Mouse (Mus musculus): ENCODE measurements at regions not wholly inside any gene's neighbourhood (a gene's known extent, or its start where the extent isn't known, plus 50 kb on each side); places are given as distances from the start of the nearest gene placed in this dataset.
A peak's percentile ranks its signal among the peaks of the same experiment; 100 is the strongest.

GRCm38 (mm10) chr1:77972301-77972717, 224.6 kb downstream of the Pax3 start:
- no peak overlapping the region for H3K9ac ChIP-seq (replicated peaks; ENCODE audit: low read length)
- TF ChIP-seq CTCF (IDR thresholded peaks at IDR 0.05; ENCODE audit: low read depth): peak; percentile 91
- DNase-seq (ENCODE audit: low spot score) (peak; percentile 84), ATAC-seq (peak; percentile 66)
- H3K4me1 ChIP-seq (ENCODE audit: insufficient read depth, low read length): no peaks in the 10 kb centered on the region
- H3K4me2 ChIP-seq (ENCODE audit: low read depth, low read length): peak overlapping the region; percentile 46
- no peaks in the 10 kb centered on the region for H3K9me3 ChIP-seq (ENCODE audit: low read length)
- no peaks in the 10 kb centered on the region for H3K36me3 ChIP-seq (ENCODE audit: insufficient read depth, low read length)
- 8% methylated on average over 9 of the region's 9 CpGs for WGBS
- H3K27me3 ChIP-seq (ENCODE audit: insufficient read depth, low read length): no peaks in the 10 kb centered on the region
- H3K27ac ChIP-seq: no peak overlapping the region
- H3K4me3 ChIP-seq (ENCODE audit: low read length): no peak overlapping the region

GRCm38 (mm10) chr1:77964656-77965335, 232.1 kb downstream of the Pax3 start:
- no peaks in the 10 kb centered on the region for H3K27me3 ChIP-seq (ENCODE audit: insufficient read depth, low read length)
- peak; percentile 74 for DNase-seq (ENCODE audit: low spot score)
- no peak for TF ChIP-seq CTCF (IDR thresholded peaks at IDR 0.05; ENCODE audit: low read depth)
- WGBS: 47% methylated on average over 3 of the region's 3 CpGs
- no peak overlapping the region for H3K27ac ChIP-seq
- H3K9me3 ChIP-seq (ENCODE audit: low read length): no peaks in the 10 kb centered on the region
- no peak overlapping the region for H3K9ac ChIP-seq (replicated peaks; ENCODE audit: low read length)
- no peaks in the 10 kb centered on the region for H3K4me1 ChIP-seq (ENCODE audit: insufficient read depth, low read length)
- no peak for ATAC-seq
- no peak overlapping the region for H3K4me3 ChIP-seq (ENCODE audit: low read length)
- H3K4me2 ChIP-seq (ENCODE audit: low read depth, low read length): no peak overlapping the region
- H3K36me3 ChIP-seq (ENCODE audit: insufficient read depth, low read length): no peaks in the 10 kb centered on the region

GRCm38 (mm10) chr1:77959309-77959708, 237.6 kb downstream of the Pax3 start:
- Histone ChIP-seq H3K36me3 (ENCODE audit: insufficient read depth, low read length) (no peaks in the 10 kb centered on the region), H3K4me1 (ENCODE audit: insufficient read depth, low read length) (no peaks in the 10 kb centered on the region), H3K4me3 (ENCODE audit: low read length) (no peak overlapping the region), H3K9ac (replicated peaks; ENCODE audit: low read length) (no peak overlapping the region), H3K9me3 (ENCODE audit: low read length) (no peaks in the 10 kb centered on the region), H3K27me3 (ENCODE audit: insufficient read depth, low read length) (no peaks in the 10 kb centered on the region), H3K27ac (no peak overlapping the region), H3K4me2 (ENCODE audit: low read depth, low read length) (no peak overlapping the region)
- no peak for TF ChIP-seq CTCF (IDR thresholded peaks at IDR 0.05; ENCODE audit: low read depth)
- 83% methylated on average over 1 of the region's 1 CpGs for WGBS
- ATAC-seq: no peak
- no peak for DNase-seq (ENCODE audit: low spot score)

- TF ChIP-seq CTCF (IDR thresholded peaks at IDR 0.05; ENCODE audit: low read depth): no peak
- no peak for ATAC-seq
Measured at GRCm38 (mm10) chr1:77957156-77957767, 239.7 kb downstream of the Pax3 start.

GRCm38 (mm10) chr1:77947894-77948293, 249.0 kb downstream of the Pax3 start:
- ATAC-seq (no peak), DNase-seq (ENCODE audit: low spot score) (no peak)
- Histone ChIP-seq H3K9me3 (ENCODE audit: low read length) (no peaks in the 10 kb centered on the region), H3K27me3 (ENCODE audit: insufficient read depth, low read length) (no peaks in the 10 kb centered on the region), H3K27ac (no peak overlapping the region), H3K4me3 (ENCODE audit: low read length) (no peak overlapping the region), H3K36me3 (ENCODE audit: insufficient read depth, low read length) (no peaks in the 10 kb centered on the region), H3K4me1 (ENCODE audit: insufficient read depth, low read length) (no peaks in the 10 kb centered on the region), H3K9ac (replicated peaks; ENCODE audit: low read length) (no peak overlapping the region), H3K4me2 (ENCODE audit: low read depth, low read length) (no peak overlapping the region)
- no peak for TF ChIP-seq CTCF (IDR thresholded peaks at IDR 0.05; ENCODE audit: low read depth)
- WGBS: 60% methylated on average over 2 of the region's 2 CpGs

More at GRCm38 (mm10) chr1:77957156-77957767, 239.7 kb downstream of the Pax3 start:
- Histone ChIP-seq H3K27ac (no peak overlapping the region), H3K36me3 (ENCODE audit: insufficient read depth, low read length) (no peaks in the 10 kb centered on the region), H3K4me1 (ENCODE audit: insufficient read depth, low read length) (no peaks in the 10 kb centered on the region), H3K4me2 (ENCODE audit: low read depth, low read length) (no peak overlapping the region), H3K4me3 (ENCODE audit: low read length) (no peak overlapping the region), H3K27me3 (ENCODE audit: insufficient read depth, low read length) (no peaks in the 10 kb centered on the region), H3K9me3 (ENCODE audit: low read length) (no peaks in the 10 kb centered on the region), H3K9ac (replicated peaks; ENCODE audit: low read length) (no peak overlapping the region)
- 73% methylated on average over 8 of the region's 8 CpGs for WGBS
- no peak for DNase-seq (ENCODE audit: low spot score)

GRCm38 (mm10) chr1:77944327-77944645, 252.6 kb downstream of the Pax3 start:
- no peaks in the 10 kb centered on the region for H3K4me1 ChIP-seq (ENCODE audit: insufficient read depth, low read length)
- H3K4me3 ChIP-seq (ENCODE audit: low read length): no peak overlapping the region
- WGBS: 58% methylated on average over 2 of the region's 2 CpGs
- no peak overlapping the region for H3K4me2 ChIP-seq (ENCODE audit: low read depth, low read length)
- H3K27ac ChIP-seq: no peak overlapping the region
- H3K9ac ChIP-seq (replicated peaks; ENCODE audit: low read length): no peak overlapping the region
- ATAC-seq (no peak), DNase-seq (ENCODE audit: low spot score) (no peak)
- H3K36me3 ChIP-seq (ENCODE audit: insufficient read depth, low read length): no peaks in the 10 kb centered on the region
- no peak for TF ChIP-seq CTCF (IDR thresholded peaks at IDR 0.05; ENCODE audit: low read depth)
- no peaks in the 10 kb centered on the region for H3K9me3 ChIP-seq (ENCODE audit: low read length)
- H3K27me3 ChIP-seq (ENCODE audit: insufficient read depth, low read length): no peaks in the 10 kb centered on the region

- no peak for TF ChIP-seq CTCF (IDR thresholded peaks at IDR 0.05; ENCODE audit: low read depth)
- WGBS: 51% methylated on average over 14 of the region's 14 CpGs
- H3K4me1 ChIP-seq (ENCODE audit: insufficient read depth, low read length): no peaks in the 10 kb centered on the region
- DNase-seq (ENCODE audit: low spot score) (no peak), ATAC-seq (no peak)
- H3K9ac ChIP-seq (replicated peaks; ENCODE audit: low read length): no peak overlapping the region
- no peaks in the 10 kb centered on the region for H3K9me3 ChIP-seq (ENCODE audit: low read length)
- H3K4me3 ChIP-seq (ENCODE audit: low read length): no peak overlapping the region
- no peaks in the 10 kb centered on the region for H3K36me3 ChIP-seq (ENCODE audit: insufficient read depth, low read length)
- H3K27ac ChIP-seq: no peak overlapping the region
- H3K27me3 ChIP-seq (ENCODE audit: insufficient read depth, low read length): no peaks in the 10 kb centered on the region
- H3K4me2 ChIP-seq (ENCODE audit: low read depth, low read length): no peak overlapping the region
Measured at GRCm38 (mm10) chr1:77943633-77944326, 253.2 kb downstream of the Pax3 start.

Measured in hindbrain, postnatal 0 days (tissue).